Mouse (Mus musculus) lung, adult 18-20 months (tissue): ENCODE results near the gene Sox2.
A peak's percentile ranks its signal among the peaks of the same experiment; 100 is the strongest.

Experiments used
- DNase-seq, 2 experiments: peaks; one replicate each; pipeline ENCODE4 v3.0.0; 2022; ENCODE audit warnings: mixed read lengths in 2 of 2

Sox2 gene

DNA sequence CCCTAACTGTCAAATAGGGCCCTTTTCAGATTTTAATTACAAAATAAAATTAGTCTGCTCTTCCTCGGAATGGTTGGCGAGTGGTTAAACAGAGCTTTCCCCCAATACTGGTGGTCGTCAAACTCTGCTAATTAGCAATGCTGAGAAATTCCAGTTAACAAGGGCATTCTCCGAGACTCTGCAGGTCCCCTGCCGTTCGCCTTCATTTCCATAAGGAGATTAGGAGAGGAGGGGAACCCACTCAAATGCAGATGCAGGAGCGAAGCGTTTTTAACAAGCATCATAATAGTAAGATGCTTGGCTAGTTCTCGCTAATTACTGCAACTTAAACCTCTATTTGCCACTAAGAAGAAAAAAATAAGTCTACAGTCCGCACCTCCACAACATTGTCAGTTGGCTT lies 4.0 kb upstream of the Sox2 start:
- no peak for DNase-seq

DNA sequence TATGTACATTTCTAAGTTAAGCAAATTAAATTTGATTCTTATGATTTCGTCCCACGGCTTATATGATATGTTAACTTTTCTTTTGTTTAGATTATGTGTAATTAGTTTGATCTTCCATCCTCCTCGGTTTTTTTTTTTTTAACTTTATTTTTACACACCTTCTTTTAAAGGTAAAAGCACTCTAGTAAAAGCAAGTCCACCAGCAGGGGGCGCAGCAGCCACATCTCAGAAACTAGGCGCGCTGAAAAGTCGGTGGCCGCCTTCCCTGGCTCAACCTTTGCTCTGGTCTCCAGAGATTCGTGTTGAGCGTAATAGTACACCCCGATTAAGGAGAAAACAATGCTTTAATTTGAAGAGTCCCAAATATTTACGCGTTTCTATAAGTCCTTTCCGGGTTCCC lies 2.5 kb upstream of the Sox2 start:
- peak; percentile 69 to 78 for DNase-seq

DNA sequence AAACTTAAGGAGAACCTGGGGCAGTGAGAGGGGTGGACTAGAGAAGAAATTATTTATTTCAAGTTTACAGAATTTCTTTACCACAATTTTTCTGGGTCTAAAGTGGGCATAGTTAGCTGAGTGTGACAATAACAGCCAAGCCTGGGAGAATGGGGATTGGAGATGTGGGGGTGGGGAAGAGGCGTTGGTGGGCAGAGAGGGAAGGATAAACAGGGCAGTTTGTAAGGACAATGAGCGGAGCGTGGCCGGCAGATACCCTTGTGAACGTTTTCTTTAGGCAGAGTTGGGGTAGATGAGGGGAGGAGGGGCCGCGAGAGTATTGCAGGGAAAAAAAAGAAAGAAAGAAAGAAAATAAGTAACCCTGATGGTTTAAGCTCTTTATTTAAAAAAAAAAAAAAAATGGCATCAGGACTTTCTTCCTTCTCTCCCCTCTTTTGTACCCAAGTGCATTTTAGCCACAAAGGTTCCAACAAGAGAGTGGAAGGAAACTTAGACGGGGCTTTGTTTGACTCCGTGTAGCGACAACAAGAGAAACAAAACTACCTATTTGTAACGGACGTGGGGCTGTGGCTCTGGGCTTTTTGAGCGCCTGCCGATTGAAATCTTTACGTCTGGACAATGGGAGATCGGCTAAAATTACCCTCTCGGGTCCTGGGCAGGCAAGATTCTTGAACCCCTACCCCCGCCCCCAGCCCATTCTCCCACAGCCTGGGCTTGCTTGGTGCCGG lies 1.9 kb upstream of the Sox2 start:
- DNase-seq = no peak

DNA sequence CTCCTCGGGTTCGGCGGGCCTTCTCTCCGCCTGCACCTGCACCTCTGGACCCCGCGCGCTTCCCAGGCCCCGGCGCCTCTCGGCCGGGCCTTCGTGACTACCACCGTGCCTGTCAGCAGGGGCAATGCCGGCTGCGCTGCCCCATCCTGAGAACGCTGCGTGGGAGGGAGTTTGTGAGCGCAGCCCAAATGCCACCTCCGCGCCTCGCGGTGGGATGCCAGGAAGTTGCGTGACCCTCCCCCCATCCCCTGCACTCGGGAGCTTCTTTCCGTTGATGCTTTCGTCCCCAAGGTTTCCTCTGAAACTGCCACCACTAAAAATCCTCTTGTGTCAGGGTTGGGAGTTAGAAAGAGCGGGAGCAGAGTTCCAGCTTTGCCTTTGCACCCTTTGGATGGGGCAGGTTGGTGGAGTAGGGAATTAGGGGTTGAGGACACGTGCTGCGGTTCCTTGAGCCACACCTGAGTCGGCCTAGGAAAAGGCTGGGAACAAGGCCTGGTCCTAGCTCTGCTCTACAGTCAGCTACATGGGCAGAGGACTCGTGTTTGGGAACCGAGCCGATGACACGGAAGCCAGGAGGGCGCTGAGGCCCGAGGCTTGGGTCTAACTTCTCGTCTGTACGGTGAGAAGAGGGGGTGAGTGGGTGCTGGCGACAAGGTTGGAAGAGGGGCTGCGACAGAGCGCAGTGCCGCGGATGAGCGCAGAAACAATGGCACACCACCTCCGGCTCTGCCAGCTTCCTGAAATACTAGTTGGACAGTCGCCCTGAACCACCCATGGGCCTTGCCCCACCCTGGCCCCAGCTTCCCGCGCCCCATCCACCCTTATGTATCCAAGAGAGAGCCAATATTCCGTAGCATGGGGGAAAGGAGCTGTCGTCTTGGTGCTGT lies 1.1 kb upstream of the Sox2 start:
- DNase-seq = peak; percentile 51 to 65

DNA sequence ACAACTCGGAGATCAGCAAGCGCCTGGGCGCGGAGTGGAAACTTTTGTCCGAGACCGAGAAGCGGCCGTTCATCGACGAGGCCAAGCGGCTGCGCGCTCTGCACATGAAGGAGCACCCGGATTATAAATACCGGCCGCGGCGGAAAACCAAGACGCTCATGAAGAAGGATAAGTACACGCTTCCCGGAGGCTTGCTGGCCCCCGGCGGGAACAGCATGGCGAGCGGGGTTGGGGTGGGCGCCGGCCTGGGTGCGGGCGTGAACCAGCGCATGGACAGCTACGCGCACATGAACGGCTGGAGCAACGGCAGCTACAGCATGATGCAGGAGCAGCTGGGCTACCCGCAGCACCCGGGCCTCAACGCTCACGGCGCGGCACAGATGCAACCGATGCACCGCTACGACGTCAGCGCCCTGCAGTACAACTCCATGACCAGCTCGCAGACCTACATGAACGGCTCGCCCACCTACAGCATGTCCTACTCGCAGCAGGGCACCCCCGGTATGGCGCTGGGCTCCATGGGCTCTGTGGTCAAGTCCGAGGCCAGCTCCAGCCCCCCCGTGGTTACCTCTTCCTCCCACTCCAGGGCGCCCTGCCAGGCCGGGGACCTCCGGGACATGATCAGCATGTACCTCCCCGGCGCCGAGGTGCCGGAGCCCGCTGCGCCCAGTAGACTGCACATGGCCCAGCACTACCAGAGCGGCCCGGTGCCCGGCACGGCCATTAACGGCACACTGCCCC lies 586 bp downstream of the Sox2 start:
- DNase-seq = no peak

DNA sequence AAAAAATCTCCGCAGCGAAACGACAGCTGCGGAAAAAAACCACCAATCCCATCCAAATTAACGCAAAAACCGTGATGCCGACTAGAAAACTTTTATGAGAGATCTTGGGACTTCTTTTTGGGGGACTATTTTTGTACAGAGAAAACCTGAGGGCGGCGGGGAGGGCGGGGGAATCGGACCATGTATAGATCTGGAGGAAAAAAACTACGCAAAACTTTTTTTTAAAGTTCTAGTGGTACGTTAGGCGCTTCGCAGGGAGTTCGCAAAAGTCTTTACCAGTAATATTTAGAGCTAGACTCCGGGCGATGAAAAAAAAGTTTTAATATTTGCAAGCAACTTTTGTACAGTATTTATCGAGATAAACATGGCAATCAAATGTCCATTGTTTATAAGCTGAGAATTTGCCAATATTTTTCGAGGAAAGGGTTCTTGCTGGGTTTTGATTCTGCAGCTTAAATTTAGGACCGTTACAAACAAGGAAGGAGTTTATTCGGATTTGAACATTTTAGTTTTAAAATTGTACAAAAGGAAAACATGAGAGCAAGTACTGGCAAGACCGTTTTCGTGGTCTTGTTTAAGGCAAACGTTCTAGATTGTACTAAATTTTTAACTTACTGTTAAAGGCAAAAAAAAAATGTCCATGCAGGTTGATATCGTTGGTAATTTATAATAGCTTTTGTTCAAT lies 1.4 kb downstream of the Sox2 start:
- no peak for DNase-seq

DNA sequence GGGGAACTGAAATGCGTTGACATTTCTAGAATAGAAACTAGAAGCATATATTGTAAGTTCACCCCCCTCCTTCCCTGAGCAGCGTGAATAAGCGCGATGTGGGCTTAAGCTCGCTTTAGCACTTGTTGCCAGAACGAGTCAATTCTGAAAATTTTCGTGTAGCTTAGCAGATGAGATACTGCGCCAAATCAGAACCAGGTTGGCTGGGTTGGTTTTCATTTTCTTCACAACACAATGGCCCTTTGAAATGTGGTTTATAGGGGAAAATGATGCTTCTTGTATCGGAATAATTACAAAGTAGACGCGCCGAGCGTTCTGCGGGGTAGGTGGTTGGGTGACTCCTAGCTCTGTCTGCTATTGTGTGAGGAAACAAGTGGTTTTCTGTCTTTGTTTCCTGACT lies 2.4 kb downstream of the Sox2 start:
- DNase-seq = no peak

DNA sequence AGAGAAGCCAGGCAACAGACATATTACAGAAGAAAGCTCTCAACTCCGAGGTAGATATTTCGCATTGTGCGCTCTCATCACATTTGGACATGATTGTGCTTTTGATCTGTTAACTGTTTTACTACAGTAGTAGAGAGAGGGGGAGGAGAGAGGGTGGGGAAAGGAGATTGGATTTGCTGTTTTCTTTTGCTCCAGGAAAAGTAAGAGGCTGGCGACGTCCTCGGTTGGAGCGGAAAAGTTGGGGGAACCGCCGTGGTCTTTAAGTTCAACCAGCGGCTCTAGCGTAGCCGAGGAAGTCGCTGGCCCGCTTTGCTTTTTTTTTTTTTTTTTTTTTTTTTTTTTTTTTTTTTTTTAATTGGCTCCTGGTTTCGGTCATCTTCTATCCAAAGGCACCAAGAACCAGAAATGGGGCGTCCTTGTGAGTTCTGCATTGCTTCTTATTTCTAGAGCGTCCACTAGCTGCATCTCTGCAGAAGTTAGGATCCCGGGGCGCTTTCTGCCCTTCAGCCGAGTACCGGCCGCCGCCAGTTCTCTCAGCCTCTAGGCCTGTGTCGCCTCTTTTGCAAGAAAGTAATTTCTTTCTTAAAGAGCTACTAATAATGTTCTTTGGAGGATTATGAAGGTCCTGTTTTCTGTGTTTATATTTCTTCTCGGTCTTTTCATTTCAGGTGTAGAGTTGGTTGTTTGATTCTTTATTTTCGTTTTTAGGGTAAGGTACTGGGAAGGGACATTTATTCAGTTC lies 3.2 kb downstream of the Sox2 start:
- DNase-seq = no peak

DNA sequence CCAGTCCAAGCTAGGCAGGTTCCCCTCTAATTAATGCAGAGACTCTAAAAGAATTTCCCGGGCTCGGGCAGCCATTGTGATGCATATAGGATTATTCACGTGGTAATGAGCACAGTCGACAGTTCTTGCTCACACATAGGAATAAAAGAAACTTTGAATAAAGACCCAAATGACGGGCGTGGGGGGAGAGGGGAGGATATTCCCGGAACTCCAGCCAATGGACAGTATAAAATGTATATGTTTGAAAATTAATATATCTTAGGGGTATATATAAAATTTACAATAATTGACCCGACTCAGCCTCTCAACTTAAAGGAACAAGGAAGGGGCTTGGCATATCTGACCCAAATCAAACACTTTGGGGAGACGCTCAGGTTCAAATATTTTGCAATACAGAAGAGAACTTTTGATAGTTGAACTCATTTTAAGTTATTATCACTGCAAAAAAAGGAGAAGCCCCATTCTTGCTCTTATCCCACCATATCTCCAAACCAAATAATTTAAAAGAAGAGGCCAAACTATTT lies 3.8 kb downstream of the Sox2 start:
- DNase-seq = no peak

DNA sequence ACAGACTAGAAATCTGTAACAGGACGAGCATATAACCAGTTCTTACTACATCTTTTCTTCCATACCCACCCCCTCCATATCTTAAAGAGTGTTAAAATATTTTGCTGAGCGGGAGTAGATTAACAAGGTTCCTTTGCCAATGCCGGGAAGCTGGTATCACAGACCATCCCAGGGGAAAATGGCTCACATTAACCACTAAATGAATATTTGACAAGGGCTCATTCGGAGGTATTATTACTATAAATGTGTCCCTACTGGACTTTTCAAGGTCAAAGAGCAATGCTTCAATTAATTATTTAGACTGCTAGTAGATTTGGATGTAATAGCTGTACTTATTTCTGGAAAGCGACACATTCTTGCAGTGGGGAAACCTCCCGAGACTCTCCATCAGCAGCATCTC lies 4.6 kb downstream of the Sox2 start:
- no peak for DNase-seq

DNA sequence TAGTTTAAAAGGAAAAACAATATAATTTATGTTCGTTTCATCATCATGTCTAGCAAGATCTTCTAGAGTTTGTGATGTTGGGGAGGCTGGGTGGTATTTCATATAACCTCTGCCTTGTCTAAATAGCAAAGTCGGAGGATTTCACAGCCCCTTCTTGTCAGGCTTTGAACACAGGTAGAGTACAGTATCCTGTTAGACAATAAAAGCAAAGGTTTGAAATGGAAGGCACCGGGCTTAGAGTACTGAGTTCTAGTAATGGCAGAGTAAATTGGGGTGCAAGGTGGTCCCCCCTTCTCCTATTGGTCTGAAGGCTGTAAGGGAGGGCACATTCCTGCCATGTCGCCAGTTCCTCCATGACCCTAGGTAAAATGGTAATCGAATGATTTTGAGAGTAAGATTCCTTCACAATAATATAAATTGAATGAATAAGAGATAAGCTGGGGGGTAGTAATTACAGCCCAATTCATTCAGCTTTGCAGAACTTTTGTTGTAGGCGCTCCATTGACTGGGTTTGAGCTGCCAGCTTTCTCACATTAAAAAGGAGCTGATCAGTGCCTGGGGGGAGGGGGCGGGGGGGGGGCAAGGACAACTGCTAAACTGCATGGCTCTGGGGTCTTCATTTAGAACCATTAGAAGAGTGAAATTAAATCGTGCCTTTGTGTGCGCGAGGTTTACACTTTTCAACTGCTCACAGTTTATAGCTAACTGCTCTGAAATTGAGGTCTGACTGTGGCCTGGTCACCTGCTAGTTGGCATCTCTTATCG lies 5.3 kb downstream of the Sox2 start:
- DNase-seq = no peak

DNA sequence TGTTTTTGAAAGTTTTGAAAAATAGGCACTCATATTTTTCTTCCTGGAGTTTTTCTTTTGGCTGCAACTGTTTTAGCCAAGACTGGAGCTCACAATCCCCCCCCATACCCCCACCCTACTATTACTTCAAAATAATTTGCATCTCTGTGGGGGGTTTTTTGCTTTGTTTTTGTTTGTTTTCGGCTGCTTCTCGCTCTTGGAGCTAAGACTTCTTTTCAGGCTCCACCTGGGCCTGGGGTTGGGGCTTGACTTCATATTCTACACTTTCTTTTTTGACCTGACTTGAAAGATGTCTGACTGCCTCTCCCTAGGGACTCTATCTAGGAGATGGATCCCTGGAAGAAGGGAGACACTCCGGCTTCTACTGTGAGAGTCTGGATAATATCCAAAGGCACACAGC lies 5.9 kb downstream of the Sox2 start:
- DNase-seq = no peak

DNA sequence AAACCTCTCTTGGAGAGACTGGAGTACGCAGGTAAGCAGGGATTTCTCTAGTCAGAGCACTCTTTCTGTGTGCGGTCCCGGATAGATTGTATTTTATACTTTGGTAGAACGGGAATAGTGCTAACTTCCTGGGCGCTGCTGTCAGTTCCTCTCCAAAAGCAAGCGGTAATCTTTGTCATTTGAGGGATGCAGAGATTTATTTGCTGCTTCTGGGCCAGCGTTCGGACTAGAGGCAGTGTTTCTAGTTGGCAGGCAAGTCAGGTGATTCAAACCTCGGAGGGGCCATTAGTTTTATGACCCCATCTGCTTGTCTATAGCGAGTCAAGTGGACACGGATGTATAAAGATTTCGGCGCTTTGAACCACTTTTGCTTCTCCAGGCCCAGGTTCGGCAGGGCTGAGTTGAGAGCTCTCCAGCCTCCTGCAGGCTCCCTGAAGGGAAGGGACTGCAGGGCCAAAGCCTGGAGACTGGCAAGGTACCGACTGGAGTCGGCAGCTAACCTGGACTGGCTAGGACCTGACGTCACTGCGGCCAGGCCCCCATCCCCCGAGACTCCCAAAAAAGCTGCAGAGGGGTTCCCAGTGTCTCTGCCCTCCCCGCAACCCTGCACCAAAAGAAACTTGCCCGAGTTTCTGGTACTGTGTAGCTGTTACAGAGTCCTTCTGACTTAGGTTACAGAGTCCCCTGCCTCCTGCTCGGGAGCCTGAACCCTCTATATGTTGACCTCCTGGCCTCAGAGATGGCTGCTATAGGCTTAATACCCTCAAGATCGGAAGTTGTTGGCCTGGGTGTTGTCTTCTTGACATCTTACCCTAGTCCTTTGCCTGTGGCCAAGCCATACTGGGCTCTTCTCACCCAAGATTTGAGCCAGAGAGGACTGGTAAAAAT lies 6.9 kb downstream of the Sox2 start:
- DNase-seq = no peak

DNA sequence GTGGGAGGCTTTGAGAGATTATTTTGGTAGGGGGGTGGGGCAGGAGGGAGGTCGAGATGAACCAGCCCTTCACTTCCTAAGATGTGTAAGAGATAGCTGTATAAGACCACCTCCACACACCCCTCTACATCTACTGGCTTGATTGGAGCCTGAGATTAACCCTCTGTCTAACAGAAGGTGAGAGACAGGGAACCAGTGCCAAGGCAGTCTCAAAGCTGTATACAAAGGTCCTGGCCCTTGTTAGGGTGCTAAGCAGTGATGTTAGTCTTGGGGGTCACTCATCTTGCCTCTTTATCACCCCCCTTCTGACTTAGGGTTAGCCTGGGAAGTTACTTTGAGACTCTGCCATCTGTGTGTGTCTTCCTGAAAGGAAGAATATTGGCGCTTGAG lies 7.5 kb downstream of the Sox2 start:
- no peak for DNase-seq

DNA sequence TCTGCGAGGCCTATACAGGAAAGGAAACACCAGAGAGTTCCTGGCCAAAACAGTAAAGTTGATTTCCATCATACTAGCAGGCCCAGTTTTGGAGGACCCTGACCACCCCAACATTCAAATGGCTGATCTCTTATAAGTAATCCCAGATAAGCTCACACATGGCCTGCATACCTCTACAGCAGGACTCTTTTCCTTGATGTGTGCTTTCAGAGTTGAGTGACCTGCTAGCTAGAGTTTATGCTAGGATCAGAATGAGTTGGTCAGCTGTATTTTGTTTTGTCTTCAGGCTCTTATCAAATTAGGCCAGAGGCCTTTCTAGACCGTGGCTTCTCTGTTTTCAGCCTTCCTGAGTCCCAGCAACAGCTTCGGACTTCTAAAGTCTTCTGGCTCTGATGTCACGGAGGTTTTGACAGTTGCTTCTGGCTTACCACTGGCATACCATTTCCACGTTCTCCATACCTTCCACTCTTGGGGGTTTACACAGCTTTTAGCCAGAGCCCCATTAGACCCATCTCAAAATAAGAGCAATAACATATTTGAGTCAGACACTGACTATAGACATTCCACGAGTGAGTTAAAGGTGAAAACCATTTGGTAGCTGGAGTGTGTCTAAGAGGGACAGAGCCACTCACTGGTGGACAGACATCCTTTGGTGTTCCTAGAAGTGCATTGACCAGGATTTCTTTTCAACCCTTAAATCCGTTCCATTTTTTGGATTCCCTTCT lies 8.2 kb downstream of the Sox2 start:
- DNase-seq = no peak

DNA sequence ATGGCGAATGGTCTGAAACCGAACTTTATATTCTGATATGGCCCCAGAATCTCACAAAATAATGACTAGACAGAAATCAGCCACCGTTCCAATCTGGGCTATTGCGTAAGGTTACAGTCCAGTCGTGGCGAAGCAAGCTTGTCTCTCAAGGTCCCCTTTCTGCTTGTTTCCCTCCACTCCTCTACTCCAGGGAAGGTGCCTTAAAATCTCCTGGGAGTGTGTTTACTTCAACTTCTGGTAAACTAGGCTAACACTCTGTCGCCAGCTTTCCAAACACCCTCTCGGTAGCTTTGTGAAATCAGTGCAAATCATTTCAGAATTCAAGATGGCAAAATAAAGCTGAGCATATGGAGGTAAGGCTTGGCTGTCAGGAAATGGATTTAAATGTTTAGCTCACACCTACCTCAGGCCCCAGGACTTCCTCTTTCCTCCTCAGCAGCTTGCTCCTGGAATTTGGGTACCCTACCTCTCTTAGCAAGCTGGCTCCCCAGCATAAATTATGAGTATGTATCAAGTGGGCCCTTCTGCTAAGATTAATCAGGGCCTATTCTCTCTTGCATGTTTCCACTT lies 8.8 kb downstream of the Sox2 start:
- DNase-seq = no peak

DNA sequence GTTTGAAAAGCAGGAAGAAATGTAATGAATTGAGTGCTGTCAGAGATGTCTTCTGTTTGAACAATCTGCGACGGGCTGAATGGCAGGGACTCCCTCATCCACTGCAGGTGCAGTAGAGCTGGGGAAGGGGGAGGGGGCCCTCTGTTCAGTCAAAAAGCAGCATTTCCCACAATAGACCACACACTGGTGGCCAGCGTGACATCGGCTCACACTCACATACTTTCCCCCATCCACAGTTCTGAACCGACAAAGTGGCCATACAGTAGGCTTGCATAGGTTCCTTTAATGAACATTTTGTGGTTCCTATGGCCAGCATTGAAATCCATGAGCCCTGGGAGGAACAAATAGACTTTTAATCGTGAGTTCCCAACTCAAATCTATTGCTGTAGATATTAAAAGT lies 9.7 kb downstream of the Sox2 start:
- no peak for DNase-seq

DNA sequence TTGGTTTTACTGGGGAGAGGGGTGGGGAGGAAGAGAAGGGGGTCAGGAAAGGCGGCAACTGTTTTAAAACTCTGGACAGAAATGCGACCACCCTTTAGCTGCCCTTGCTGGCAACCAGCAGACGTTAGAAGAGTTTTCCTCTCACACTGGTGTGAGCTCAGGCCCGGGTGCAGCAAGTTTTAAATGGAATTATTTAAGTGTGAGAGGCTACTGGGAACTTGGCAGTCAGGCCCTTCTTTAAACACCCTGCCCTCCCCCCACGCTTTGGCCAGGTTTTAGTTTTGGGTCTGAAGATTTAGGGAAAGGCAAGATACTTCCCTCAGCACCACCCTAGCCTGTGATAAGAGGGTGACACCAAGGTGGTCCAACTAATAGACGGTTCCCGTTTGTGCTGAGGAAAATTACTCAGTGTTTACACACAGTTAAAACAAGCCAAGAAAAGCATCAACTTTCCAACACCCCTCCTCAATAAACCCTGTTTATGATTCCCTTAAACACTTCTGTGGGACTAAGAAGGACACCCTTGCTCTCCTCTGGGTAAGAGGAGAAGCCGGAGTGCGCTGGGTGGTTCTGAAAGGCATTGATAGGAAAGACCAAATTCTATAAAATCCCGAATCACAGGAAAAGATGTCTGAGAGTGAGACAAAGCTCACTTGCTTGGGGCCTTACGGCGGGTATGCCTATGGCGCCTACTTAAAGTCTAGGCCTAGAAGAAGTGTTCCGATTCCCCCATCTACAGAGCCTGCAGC lies 10.5 kb downstream of the Sox2 start:
- no peak for DNase-seq
